Mouse (Mus musculus) layer of hippocampus, adult 2 months (tissue): ENCODE results near the gene Emid1. TPM values are rescaled to one million over a fixed set of nuclear protein-coding genes. Genes with fewer than 3 reads are reported as not detected.
"Not testable (repeated sequence)": the region's sequence is repeated elsewhere in the genome, so short reads cannot be mapped to it uniquely, and the experiment has no call there.

ENCODE experiments used
- DNase-seq, 2 experiments: peaks; one replicate each; pipeline ENCODE4 v3.0.0; 2022; ENCODE audit warnings: low spot score in 2 of 2
- H3K27ac ChIP-seq: fragments of 200-600 bp; 2 replicates; pipeline ENCODE4 v1.8.1; 2022
- H3K4me3 ChIP-seq: fragments of 200-600 bp; 2 replicates; pipeline ENCODE4 v1.8.1; 2022; ENCODE audit warnings: mild to moderate bottlenecking
- CTCF ChIP-seq: fragments of 200-600 bp; conservative IDR thresholded peaks from 2 replicates; pipeline ENCODE4 v1.8.1; 2022; ENCODE audit warnings: antibody characterized with exemption, mild to moderate bottlenecking, moderate library complexity
- total RNA-seq, 2 experiments: library from RNA; stranded (reverse); gene quantifications; 2 replicates each; pipeline ENCODE4 v1.2.3; 2021

The Emid1 gene
- total RNA-seq, 2 experiments from 2014 or later: 4.2 to 4.9 TPM

DNA sequence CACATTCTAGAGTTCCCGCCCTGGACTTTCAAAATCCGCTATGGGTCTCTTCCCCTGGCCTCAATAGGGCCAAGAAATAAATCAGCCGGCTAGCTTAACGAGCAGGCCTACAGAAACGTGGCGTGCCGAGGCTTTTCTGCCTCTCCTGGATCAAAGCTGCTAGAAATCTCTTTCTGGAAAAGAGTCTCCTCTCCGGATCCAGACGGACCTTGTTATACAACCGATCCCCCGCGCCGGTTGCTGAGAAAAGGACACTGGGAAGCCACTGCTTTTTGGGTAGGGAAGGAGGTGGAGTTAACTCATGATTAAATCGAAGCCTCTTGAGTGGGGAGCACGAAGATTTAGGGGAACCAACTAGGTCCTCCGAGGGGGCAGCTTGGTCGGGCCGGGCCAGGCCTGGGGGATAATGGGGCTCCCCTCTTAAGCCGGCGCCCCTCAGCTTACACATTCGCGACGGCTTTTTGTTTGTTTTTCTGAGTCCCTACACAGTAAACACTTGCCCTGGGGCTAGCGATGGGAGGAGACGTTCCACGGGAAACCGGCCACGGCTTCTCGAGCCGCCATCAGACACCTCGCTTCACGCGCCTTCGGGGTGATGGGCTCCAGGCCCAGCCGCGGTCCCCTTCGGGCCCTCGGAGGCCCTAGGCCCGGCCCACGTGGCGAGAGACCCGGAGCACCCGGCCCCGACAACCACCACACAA, 53.9 kb downstream of the Emid1 start:
- TF ChIP-seq CTCF: no peak
- peak overlapping the region; percentile 94 for H3K4me3 ChIP-seq
- H3K27ac ChIP-seq: peak overlapping the region; percentile 100
- DNase-seq: peak; percentile 66 to 69

DNA sequence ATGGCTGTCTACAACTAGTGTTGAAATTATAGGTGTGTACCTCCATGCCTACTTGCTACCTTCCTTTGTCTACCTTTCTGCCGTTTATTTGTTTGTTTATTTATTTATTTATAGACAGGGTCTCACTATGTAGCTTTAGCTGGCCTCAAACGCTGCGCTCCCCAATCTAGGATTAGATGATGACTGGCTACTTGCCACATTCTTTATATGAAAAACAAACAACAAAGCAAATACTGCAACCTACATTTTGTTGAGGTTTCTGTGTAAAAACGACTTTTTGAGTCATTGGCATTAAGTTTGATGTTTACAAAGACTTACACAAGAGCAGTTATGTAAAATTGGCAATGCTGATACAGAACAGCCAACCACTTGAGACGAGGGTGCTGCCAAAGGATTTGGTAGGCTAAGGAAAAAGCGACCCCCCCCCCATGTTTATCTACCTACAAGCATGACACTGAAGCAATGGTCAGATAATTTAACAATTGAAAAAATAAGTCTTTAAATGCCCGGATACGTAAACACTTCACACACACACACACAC, 55.5 kb downstream of the Emid1 start:
- DNase-seq: no peak
- TF ChIP-seq CTCF: no peak
- Histone ChIP-seq H3K4me3 (peak overlapping the region; percentile 39), H3K27ac (peak overlapping the region; percentile 62; the same call in 1 of the 2 replicates)

DNA sequence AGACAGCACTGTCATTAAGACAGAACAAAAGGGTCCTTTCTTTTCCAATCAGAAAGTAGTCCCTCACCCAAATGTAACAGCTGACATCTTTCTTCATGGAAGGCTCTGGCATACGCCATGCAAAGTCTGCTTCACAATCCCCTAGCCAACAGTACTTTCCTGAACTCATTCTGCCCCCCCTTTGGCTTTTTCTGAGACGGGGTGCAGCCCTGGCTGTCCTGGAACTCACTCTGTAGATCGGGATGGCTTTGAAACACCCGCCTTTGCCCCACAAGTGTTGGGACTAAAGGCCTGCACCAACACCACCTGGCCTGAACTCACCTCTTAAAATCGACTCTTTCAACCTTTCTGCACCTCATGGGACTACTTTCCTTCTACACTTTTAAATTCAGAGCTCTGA, 56.2 kb downstream of the Emid1 start:
- peak overlapping the region; percentile 62; the same call in 1 of the 2 replicates for H3K27ac ChIP-seq
- H3K4me3 ChIP-seq: peak overlapping the region; percentile 39
- no peak for DNase-seq
- no peak for TF ChIP-seq CTCF

DNA sequence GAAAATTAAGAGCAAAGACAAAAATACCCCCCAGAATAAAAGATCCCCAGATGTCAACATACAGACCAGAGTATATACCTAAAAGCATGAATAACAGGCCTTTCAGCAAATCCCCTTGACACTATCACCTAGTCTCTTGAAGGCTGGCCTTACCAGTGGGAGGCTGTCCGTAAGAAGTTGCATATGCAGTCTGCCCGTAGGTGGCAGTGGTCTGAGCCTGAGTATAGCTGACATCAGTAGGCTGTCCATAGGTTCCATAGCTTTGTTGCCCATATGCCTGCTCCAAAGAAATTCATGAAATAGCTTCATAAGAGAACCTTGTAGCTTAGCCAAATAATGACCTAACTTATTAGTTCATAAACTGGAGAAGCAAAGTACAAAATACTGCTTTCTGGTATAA, 60.4 kb downstream of the Emid1 start:
- peak; percentile 56 for TF ChIP-seq CTCF
- Histone ChIP-seq H3K27ac (no peak overlapping the region), H3K4me3 (no peak overlapping the region)
- DNase-seq: no peak

DNA sequence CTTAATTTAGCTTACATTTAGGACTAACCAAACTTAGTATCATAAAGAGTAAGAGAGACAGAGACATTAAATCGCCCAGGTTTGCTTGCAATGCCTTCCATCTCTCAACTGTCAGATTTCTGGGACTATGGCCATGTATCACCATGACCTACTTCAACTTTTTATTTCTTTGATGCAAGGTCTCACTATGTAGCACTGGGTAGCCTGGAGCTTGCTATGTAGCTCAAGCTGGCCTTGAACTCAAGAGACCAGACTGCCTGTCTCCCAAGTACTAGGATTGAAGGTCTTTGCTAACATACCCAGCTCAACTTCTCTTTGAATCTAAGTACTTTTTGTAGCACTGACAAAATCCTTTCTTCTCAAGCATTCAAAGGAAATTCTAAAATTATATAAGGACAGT, 62.9 kb downstream of the Emid1 start:
- H3K4me3 ChIP-seq: no peak overlapping the region
- no peak overlapping the region for H3K27ac ChIP-seq
- no peak for TF ChIP-seq CTCF
- DNase-seq: no peak

DNA sequence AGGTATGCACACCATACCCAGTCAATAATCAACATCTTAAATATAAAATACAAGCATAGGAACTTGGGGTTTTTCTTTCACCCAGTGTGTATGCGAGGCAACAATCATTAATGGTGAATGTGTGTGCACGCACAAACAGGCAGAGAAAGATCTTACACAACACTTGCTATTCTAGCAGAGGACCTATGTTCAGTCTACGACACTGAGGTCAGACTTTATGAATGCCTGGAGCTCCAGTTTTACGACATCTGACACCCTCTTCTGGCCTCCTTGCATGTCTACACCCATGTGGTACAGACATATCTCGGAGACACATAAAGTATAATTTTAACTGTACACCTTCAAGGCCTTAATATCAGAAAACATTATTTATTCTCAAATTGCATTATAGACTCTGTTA, 75.2 kb downstream of the Emid1 start:
- DNase-seq, H3K4me3 ChIP-seq, H3K27ac ChIP-seq: not testable (repeated sequence)

DNA sequence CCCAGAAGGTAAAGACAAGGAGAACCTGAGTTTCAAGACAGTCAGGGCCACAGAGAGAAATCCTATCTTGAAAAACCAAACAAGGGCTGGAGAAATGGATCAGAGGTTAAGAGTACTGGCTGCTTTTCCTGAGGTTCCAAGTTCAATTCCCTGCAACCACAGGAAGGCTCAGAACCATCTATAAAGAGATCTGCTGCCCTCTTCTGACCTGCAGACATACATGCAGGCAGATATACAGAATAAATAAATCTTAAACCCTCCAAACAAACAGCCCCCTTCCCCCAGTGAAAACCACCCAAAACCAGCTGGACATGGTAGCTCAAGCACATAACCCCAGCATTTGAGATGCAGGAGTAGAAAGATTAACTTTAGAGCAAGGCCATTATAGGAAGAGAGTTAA, 76.3 kb downstream of the Emid1 start:
- TF ChIP-seq CTCF: peak; percentile 54

DNA sequence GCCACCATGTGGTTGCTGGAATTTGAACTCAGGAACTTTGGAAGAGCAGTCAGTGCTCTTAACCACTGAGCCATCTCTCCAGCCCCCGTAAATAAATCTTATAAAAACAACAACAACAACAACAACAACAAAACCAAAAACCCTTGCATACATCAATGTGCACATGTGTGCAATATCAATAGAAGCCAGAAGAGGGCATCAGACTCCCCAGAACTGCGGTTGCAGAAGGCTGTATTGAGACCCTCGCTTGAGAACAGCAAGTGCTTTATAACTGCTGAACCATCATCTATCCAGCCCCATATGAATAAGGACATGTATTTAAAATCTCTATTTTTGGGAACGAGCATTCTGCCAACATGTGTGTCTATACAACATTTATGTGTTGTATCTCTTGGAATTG, 77.2 kb downstream of the Emid1 start:
- Histone ChIP-seq H3K27ac (no peak overlapping the region), H3K4me3 (no peak overlapping the region)
- peak; percentile 80 for TF ChIP-seq CTCF
- DNase-seq: no peak

More for the DNA sequence above, 76.3 kb downstream of the Emid1 start:
- Histone ChIP-seq H3K27ac (no peak overlapping the region), H3K4me3 (no peak overlapping the region)
- DNase-seq: no peak

DNA sequence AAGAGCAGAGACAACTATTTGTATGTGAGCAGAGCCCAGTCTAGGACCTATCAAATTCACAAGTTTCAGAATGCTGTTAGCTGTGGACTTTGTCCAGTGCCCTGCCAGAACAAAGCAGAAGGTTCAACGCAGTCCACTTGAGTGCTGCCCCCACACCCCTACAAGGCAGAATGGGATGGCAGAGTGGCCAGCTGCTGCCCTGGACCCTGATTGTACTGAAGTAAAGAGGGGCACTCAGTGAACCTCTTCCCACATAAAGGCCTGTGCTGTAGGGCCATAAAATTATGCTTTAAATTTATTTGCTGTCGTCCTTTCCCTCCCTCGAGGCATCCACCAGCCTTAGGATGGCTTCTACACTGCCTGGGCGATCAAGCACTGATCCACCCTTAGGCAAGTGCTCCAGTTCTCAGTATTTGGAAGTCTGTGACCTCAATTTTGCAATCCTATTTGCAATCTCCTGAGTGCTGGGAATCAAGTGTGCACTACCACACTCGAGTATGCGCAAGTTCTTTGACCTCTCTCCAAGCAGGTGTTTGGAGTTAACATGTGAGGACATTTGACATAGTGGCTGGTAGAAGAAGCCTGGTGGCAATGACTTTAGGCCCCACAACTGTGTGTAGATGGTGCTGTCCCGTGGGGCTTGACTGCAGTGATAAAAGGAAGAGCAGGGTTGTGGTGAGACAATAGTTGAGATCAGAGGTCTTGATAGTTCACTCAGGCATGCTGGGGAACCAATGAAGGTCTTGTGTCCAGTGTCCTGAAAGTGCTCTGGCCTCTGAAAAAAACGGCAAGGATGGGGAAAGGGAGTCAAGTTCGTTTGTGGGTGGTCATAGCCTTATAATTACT, 83.7 kb downstream of the Emid1 start:
- no peak for TF ChIP-seq CTCF
- H3K27ac ChIP-seq: no peak overlapping the region
- H3K4me3 ChIP-seq: no peak overlapping the region
- no peak for DNase-seq

DNA sequence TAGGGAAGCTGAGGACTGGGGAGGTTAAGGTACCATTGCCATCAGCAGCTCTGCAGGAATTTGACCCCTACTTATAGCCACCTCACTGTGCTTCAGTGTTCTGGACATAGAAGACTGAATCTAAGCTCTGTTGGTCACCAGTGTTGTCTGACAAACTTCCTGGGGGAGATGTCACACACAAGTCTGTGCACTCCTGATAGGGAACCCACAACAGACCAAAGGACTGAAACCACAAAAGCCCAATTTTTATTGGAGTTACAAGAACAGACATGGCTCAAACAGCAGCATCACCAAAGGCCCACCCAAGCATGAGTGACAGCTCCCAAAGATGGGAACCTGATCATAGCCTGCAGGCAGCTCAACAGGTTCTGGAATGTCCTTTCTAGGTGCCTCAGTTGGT, 85.0 kb downstream of the Emid1 start:
- no peak for DNase-seq
- no peak for TF ChIP-seq CTCF
- no peak overlapping the region for H3K27ac ChIP-seq
- no peak overlapping the region for H3K4me3 ChIP-seq

DNA sequence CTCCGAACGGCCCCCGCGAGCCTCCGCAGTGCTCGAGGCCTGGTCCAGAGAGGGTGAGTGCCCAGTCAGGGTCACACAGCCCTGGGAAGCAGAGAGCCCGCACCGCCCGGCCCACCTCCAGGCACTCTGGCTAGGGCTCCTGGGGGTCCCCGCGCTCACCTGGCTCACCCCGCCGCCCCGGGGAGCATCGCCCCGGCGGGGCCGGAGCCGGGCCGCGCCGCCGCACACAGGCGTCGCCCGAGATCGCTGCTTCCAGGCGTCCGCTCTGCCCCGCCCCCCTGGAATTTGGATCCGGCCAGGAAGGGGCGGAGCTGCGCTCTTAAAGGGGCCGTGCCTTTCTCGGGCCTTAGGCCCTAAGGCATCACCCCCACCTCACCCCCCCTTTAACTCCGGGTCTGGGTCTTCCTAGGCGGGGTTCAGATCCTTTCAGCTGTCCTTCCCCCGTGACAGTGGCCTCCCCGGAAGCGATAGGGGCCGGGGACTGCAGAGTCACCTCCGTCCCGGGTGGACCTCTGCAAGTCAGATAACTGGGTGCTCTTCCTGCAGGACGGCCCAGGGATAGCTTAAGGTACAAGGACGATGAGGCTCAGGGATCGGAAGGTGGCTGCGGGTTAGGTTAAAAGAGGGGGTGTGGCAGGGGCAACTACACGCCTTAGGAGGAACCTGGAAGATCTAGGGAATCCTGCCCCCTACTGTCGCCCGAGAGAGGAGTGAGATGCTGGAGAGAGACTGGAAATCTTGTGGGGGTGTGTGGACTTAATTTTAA, 86.8 kb downstream of the Emid1 start, which contains the start of gene Gas2l1:
TSS of gene Gas2l1 (minus strand) at position 272 of the 766 bp plus-strand sequence.
- peak within 1 kb of the TSS; percentile 92 for H3K4me3 ChIP-seq
- peak; percentile 82 for TF ChIP-seq CTCF
- peak within 1 kb of the TSS; percentile 93 for H3K27ac ChIP-seq
- peak; percentile 86 to 89 for DNase-seq

DNA sequence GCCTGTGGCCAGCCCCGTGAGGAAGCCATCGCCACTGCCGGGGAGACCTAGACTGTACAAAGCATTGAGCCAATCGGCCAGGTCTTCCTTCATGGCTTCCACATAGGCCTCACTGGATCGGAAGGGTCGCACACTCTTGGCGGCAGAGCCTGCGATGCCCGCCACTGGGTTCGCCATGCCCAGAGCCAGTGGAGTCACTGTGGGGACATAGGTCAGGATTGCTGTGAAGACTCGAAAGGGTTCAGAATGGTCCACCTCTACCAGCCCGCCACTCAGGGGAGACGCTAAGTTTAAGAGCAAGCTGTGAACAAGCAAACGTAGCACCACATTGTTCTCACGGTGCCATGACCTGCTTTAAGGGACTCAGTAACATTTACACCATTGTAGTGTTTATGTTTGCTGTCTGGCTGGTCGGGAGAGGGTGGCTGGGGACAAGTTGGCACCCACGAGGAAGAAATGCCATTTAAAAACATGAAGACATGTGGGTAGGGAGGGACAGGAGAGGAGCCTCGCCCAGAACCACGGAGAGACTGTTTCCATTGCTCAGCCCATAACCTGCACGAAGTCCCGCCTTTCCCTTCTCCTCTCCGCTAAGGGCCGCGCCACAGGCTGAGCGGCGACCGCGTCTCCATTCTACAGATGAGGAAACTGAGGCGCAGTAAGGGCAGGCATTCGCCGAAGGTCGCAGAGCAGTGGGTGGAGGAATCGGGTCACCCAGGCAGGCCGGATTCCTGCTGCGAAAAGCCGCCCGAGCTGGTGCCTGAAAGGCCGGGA, 87.6 kb downstream of the Emid1 start:
- H3K4me3 ChIP-seq: peak overlapping the region; percentile 92
- no peak for DNase-seq
- H3K27ac ChIP-seq: peak overlapping the region; percentile 93
- TF ChIP-seq CTCF: no peak
